Mouse (Mus musculus) erythroblast, embryonic 14.5 days (primary cell): ENCODE data around the gene Adcy4. TPM values are rescaled to one million over a fixed set of nuclear protein-coding genes. Genes with fewer than 3 reads are reported as not detected.
A peak's percentile ranks its signal among the peaks of the same experiment; 100 is the strongest.

Source experiments
- H3K27me3 ChIP-seq: 2 replicates; pipeline ENCODE4 v1.6.1; 2012; ENCODE audit warnings: inconsistent platforms; ENCODE audit not compliant: control insufficient read depth
- H3K36me3 ChIP-seq: 2 replicates; pipeline ENCODE4 v1.6.1; 2012; ENCODE audit warnings: mild to moderate bottlenecking, inconsistent platforms; ENCODE audit not compliant: control insufficient read depth
- H3K4me1 ChIP-seq: 2 replicates; pipeline ENCODE4 v1.6.1; 2012; ENCODE audit warnings: inconsistent platforms; ENCODE audit not compliant: control insufficient read depth
- H3K4me3 ChIP-seq: replicated peaks from 2 replicates; pipeline ENCODE3; 2012; ENCODE audit warnings: moderate library complexity, mild to moderate bottlenecking, inconsistent platforms
- H3K9me3 ChIP-seq: 2 replicates; pipeline ENCODE4 v1.6.1; 2012; ENCODE audit warnings: low read length, inconsistent platforms, mixed read lengths; ENCODE audit not compliant: control insufficient read depth
- GATA1 ChIP-seq: IDR thresholded peaks from 2 replicates; pipeline ENCODE4 v1.6.1; 2012; ENCODE audit warnings: low read length, inconsistent platforms, mixed read lengths
- TAL1 ChIP-seq: IDR thresholded peaks from 3 replicates; pipeline ENCODE4 v1.6.1; 2012; ENCODE audit warnings: low read length, inconsistent platforms, mixed read lengths
- polyA plus RNA-seq: library from polyadenylated mRNA; stranded (reverse); fragments of >175 nt; gene quantifications from 2 replicates; pipeline ENCODE4 v1.2.3, GENCODE M21; 2012

Adcy4 gene
- polyA plus RNA-seq, 1 experiment = 0.02 TPM

DNA sequence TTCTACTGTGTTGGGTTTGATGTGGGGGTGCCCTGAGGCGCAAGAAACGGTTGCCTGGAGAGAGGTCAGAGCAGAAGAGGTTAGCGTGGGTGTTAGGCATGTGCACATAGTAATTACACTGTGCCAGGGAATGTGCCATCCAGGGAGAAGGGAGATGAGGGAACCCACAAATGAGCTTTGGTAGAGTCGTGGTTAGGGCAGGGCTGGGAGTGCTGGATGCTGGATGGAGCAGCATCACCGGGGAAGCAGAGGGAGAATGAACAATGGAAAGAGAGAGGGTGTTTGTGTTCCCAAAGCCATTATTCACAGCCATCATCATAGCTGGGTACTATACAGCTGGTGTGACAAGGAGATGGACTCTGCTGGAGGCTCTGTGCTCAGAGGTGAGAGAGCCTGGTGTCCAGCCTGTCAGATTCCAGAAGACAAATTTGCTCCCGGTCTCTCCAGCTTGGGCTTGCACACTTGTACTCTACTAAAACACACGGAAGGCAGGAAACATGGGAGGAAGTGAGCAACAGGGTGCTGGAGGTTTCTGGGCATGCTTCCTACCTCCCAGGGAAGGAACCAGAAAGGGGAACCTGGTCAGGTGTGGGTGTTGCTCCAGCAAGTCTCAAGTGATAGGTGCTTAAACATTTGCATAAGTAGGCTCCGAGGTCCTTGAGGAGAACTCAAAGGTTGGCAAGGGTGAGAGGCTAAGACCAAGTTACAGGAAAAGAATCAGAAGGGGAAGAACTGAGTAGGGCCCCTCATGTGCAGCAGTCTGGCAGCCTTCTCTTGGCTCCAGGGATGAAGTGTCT lies 55.8 kb downstream of the Adcy4 start:
- peaks cover 20% of the 10 kb centered on the region for H3K4me1 ChIP-seq

GRCm38 (mm10) chr14:55726261-55726660 lies 57.6 kb downstream of the Adcy4 start:
- peaks cover 6% of the 10 kb centered on the region for H3K27me3 ChIP-seq
- no peaks in the 10 kb centered on the region for H3K9me3 ChIP-seq
- TF ChIP-seq GATA1 = no peak
- TF ChIP-seq TAL1 = no peak
- H3K36me3 ChIP-seq = no peaks in the 10 kb centered on the region
- no peak overlapping the region for H3K4me3 ChIP-seq
- H3K4me1 ChIP-seq = peaks cover 37% of the 10 kb centered on the region

More for the DNA sequence above, 55.8 kb downstream of the Adcy4 start:
- H3K36me3 ChIP-seq = no peaks in the 10 kb centered on the region
- no peaks in the 10 kb centered on the region for H3K9me3 ChIP-seq
- no peak for TF ChIP-seq TAL1
- no peak for TF ChIP-seq GATA1
- H3K4me3 ChIP-seq = no peak overlapping the region
- H3K27me3 ChIP-seq = peaks cover 6% of the 10 kb centered on the region

- H3K4me3 ChIP-seq = no peak overlapping the region
These were observed 59.5 kb downstream of the Adcy4 start for GRCm38 (mm10) chr14:55724411-55724871.

DNA sequence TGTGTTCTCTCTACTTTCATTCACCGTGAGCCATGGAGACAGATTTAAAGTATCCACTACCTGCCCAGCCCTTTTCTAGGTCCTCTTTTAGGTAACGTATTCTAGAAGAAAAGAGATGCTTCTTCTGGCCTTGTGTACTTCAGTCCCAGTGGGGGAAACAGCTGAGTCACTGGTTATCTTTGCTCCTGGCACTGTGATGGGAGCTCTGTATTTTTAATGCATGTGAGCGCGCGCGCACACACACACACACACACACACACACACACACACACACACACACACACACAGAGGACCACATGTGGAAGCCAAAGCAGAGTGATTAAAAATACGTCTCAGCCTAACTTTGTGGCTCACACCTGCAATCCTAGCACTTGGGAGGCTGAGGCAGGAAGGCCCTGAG lies 60.5 kb downstream of the Adcy4 start:
- H3K4me1 ChIP-seq = peaks cover 40% of the 10 kb centered on the region
- H3K4me3 ChIP-seq = no peak overlapping the region
- peaks cover 6% of the 10 kb centered on the region for H3K27me3 ChIP-seq
- H3K9me3 ChIP-seq = no peaks in the 10 kb centered on the region
- peaks cover 13% of the 10 kb centered on the region for H3K36me3 ChIP-seq
- no peak for TF ChIP-seq TAL1
- TF ChIP-seq GATA1 = no peak

More at GRCm38 (mm10) chr14:55724411-55724871, 59.5 kb downstream of the Adcy4 start:
- Histone ChIP-seq H3K36me3 (peaks cover 3% of the 10 kb centered on the region), H3K4me1 (peaks cover 40% of the 10 kb centered on the region), H3K27me3 (peaks cover 6% of the 10 kb centered on the region), H3K9me3 (no peaks in the 10 kb centered on the region)
- no peak for TF ChIP-seq TAL1
- TF ChIP-seq GATA1 = no peak

- TF ChIP-seq TAL1 (no peak), GATA1 (no peak)
- H3K4me3 ChIP-seq = peak overlapping the region; percentile 76
- no peaks in the 10 kb centered on the region for H3K27me3 ChIP-seq
- peaks cover 40% of the 10 kb centered on the region for H3K4me1 ChIP-seq
- no peaks in the 10 kb centered on the region for H3K9me3 ChIP-seq
- H3K36me3 ChIP-seq = peaks cover 19% of the 10 kb centered on the region
These were observed 61.4 kb downstream of the Adcy4 start for GRCm38 (mm10) chr14:55722438-55722945.

- TF ChIP-seq TAL1 = no peak
- TF ChIP-seq GATA1 = no peak
- no peaks in the 10 kb centered on the region for H3K27me3 ChIP-seq
- peaks cover 40% of the 10 kb centered on the region for H3K4me1 ChIP-seq
- H3K36me3 ChIP-seq = peaks cover 26% of the 10 kb centered on the region
- peak within 1 kb of the TSS; percentile 76 for H3K4me3 ChIP-seq
- H3K9me3 ChIP-seq = no peaks in the 10 kb centered on the region
These were observed 62.0 kb downstream of the Adcy4 start, which contains the start of gene Rabggta for GRCm38 (mm10) chr14:55721700-55722437. Gene Rabggta, minus strand, starts transcription at chr14:55722263.

- TF ChIP-seq GATA1 = no peak
- H3K36me3 ChIP-seq = peaks cover 30% of the 10 kb centered on the region
- no peaks in the 10 kb centered on the region for H3K9me3 ChIP-seq
- H3K4me3 ChIP-seq = peak overlapping the region; percentile 76
- H3K27me3 ChIP-seq = no peaks in the 10 kb centered on the region
- H3K4me1 ChIP-seq = peaks cover 40% of the 10 kb centered on the region
These were observed 62.8 kb downstream of the Adcy4 start for GRCm38 (mm10) chr14:55721076-55721475.

- Histone ChIP-seq H3K9me3 (no peaks in the 10 kb centered on the region), H3K36me3 (peaks cover 31% of the 10 kb centered on the region), H3K4me1 (peaks cover 40% of the 10 kb centered on the region), H3K27me3 (no peaks in the 10 kb centered on the region), H3K4me3 (no peak overlapping the region)
- TF ChIP-seq GATA1 (no peak), TAL1 (no peak)
These were observed 63.2 kb downstream of the Adcy4 start for GRCm38 (mm10) chr14:55720666-55721065.

GRCm38 (mm10) chr14:55719737-55720136 lies 64.2 kb downstream of the Adcy4 start:
- Histone ChIP-seq H3K36me3 (peaks cover 31% of the 10 kb centered on the region), H3K27me3 (no peaks in the 10 kb centered on the region), H3K9me3 (no peaks in the 10 kb centered on the region), H3K4me3 (no peak overlapping the region), H3K4me1 (peaks cover 40% of the 10 kb centered on the region)
- TF ChIP-seq TAL1 (no peak), GATA1 (no peak)

Other genes with a start within 250 kb of the Adcy4 start
- gene Pck2, start 243.8 kb downstream of the Adcy4 start, polyA plus RNA-seq = 6.1 and 9.3 TPM in 2 replicates
- 3.5 and 4.3 TPM in 2 replicates for gene Dcaf11, start 224.1 kb downstream of the Adcy4 start, polyA plus RNA-seq
- gene A730061H03Rik, start 223.7 kb downstream of the Adcy4 start, polyA plus RNA-seq = not detected in 2 replicates
- gene Fitm1, start 208.5 kb downstream of the Adcy4 start, polyA plus RNA-seq = not detected in 2 replicates
- gene Psme1, start 206.0 kb downstream of the Adcy4 start, polyA plus RNA-seq = 3.2 and 4.3 TPM in 2 replicates
- gene Emc9, start 198.8 kb downstream of the Adcy4 start, polyA plus RNA-seq = 3.5 and 3.8 TPM in 2 replicates
- gene Psme2, start 193.0 kb downstream of the Adcy4 start, polyA plus RNA-seq = 4.4 and 7.0 TPM in 2 replicates
- gene Rnf31, start 192.4 kb downstream of the Adcy4 start, polyA plus RNA-seq = 0.86 and 1.1 TPM in 2 replicates
- gene Irf9, start 180.5 kb downstream of the Adcy4 start, polyA plus RNA-seq = 3.3 and 4.8 TPM in 2 replicates
- 0.14 and 0.15 TPM in 2 replicates for gene Rec8, start 166.1 kb downstream of the Adcy4 start, polyA plus RNA-seq
- 2.2 and 2.9 TPM in 2 replicates for gene Ipo4, start 148.1 kb downstream of the Adcy4 start, polyA plus RNA-seq
- 0.01 and 0.44 TPM in 2 replicates for gene Gm49378, start 146.2 kb downstream of the Adcy4 start, polyA plus RNA-seq
- 1.1 and 1.7 TPM in 2 replicates for gene Tm9sf1, start 140.3 kb downstream of the Adcy4 start, polyA plus RNA-seq
- gene Tssk4, start 133.9 kb downstream of the Adcy4 start, polyA plus RNA-seq = 0.05 TPM in 1 of 2 replicates, not detected in the other
- 1.0 and 1.4 TPM in 2 replicates for gene Mdp1, start 123.6 kb downstream of the Adcy4 start, polyA plus RNA-seq
- 1.9 and 2.5 TPM in 2 replicates for gene Gmpr2, start 112.2 kb downstream of the Adcy4 start, polyA plus RNA-seq
- gene Nedd8, start 112.0 kb downstream of the Adcy4 start, polyA plus RNA-seq = 6.8 and 9.0 TPM in 2 replicates
- gene Tinf2, start 102.3 kb downstream of the Adcy4 start, polyA plus RNA-seq = 3.6 and 4.0 TPM in 2 replicates
- 0.03 and 0.05 TPM in 2 replicates for gene Tgm1, start 70.2 kb downstream of the Adcy4 start, polyA plus RNA-seq
- gene Rabggta, start 61.8 kb downstream of the Adcy4 start, polyA plus RNA-seq = 0.28 and 0.46 TPM in 2 replicates
- gene Dhrs1, start 38.4 kb downstream of the Adcy4 start, polyA plus RNA-seq = 0.64 TPM in 1 of 2 replicates, not detected in the other
- 1.1 and 1.5 TPM in 2 replicates for gene Nop9, start 38.4 kb downstream of the Adcy4 start, polyA plus RNA-seq
- 0.08 and 0.22 TPM in 2 replicates for gene Cideb, start 25.6 kb downstream of the Adcy4 start, polyA plus RNA-seq
- not detected in 2 replicates for gene Ltb4r2, start 22.7 kb downstream of the Adcy4 start, polyA plus RNA-seq
- 0.08 and 0.13 TPM in 2 replicates for gene Ltb4r1, start 18.1 kb downstream of the Adcy4 start, polyA plus RNA-seq
- 0.47 and 0.58 TPM in 2 replicates for gene Ripk3, start 4.8 kb upstream of the Adcy4 start, polyA plus RNA-seq
- not detected in 2 replicates for gene Nfatc4, start 39.0 kb upstream of the Adcy4 start, polyA plus RNA-seq
- 0.01 and 0.02 TPM in 2 replicates for gene Nynrin, start 69.9 kb upstream of the Adcy4 start, polyA plus RNA-seq
- gene Cbln3, start 100.3 kb upstream of the Adcy4 start, polyA plus RNA-seq = 0.01 TPM in 1 of 2 replicates, not detected in the other
- gene Khnyn, start 100.9 kb upstream of the Adcy4 start, polyA plus RNA-seq = 1.3 and 1.9 TPM in 2 replicates
- gene Sdr39u1, start 116.2 kb upstream of the Adcy4 start, polyA plus RNA-seq = 0.18 and 0.20 TPM in 2 replicates
- not detected in 2 replicates for gene Cma1, start 160.6 kb upstream of the Adcy4 start, polyA plus RNA-seq
- gene Cma2, start 166.9 kb upstream of the Adcy4 start, polyA plus RNA-seq = not detected in 2 replicates
- not detected in 2 replicates for gene Mcpt1, start 233.9 kb upstream of the Adcy4 start, polyA plus RNA-seq
- gene Mcpt9, start 246.4 kb upstream of the Adcy4 start, polyA plus RNA-seq = not detected in 2 replicates